Mouse (Mus musculus) cortical plate, adult 2 months (tissue): Measurements from ENCODE around the gene Cps1.

Source experiments
- CTCF ChIP-seq: fragments of 200-500 bp; IDR thresholded peaks from 2 replicates; pipeline ENCODE4 v1.5.1; 2011; ENCODE audit warnings: mild to moderate bottlenecking, control low read depth, low read length; ENCODE audit not compliant: insufficient read depth; ENCODE audit errors: extremely low read depth
- POLR2A ChIP-seq: fragments of 200-500 bp; IDR thresholded peaks from 2 replicates; pipeline ENCODE4 v1.6.1; 2011; ENCODE audit warnings: mild to moderate bottlenecking, low read length, control low read depth; ENCODE audit not compliant: insufficient read depth; ENCODE audit errors: extremely low read depth

DNA sequence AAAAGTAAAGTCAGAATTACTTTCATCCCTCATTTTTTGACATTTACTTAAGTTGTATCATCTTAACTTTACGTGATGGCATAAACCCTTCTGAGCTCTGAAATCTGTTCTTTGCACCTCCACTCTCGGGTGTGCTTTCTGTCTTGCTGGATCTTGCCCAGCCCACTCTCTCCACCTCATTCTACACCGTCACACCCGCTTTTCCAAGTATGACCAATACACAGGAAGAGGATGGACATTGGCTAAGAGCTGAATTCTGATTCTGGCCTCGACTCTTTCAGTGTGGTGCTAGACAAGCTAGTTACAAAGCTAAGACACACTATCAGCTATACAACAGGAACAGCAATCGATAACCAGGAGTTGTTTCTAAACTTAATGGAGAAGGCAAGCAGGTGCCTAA, 5.0 kb upstream of the Cps1 start:
- TF ChIP-seq POLR2A (no peak), CTCF (no peak)
